Mouse (Mus musculus) kidney, postnatal 0 days (tissue): ENCODE measurements at regions not wholly inside any gene's neighbourhood (a gene's known extent, or its start where the extent isn't known, plus 50 kb on each side); places are given as distances from the start of the nearest gene placed in this dataset.
A peak's percentile ranks its signal among the peaks of the same experiment; 100 is the strongest.

Experiments used
- ATAC-seq: fragments of 200-750 bp; cut with Nextera tagmentation; replicated peaks from 2 replicates; pipeline ENCODE4 v1.8.0; 2017; ENCODE audit warnings: low read depth, moderate number of reproducible peaks, moderate TSS enrichment, moderate library complexity; ENCODE audit not compliant: low FRiP score
- DNase-seq: peaks from one replicate; pipeline ENCODE4 v3.0.0-alpha.2; 2016; ENCODE audit warnings: low spot score
- H3K27ac ChIP-seq: fragments of 300-500 bp; sonication (generic); 2 replicates; pipeline ENCODE4 v1.5.1; 2014; ENCODE audit warnings: mild to moderate bottlenecking
- H3K27me3 ChIP-seq: fragments of 300-500 bp; sonication (generic); 2 replicates; pipeline ENCODE4 v1.6.1; 2014; ENCODE audit warnings: low read length, mixed read lengths; ENCODE audit not compliant: insufficient read depth
- H3K36me3 ChIP-seq: fragments of 300-500 bp; sonication (generic); 2 replicates; pipeline ENCODE4 v1.6.1; 2014; ENCODE audit warnings: low read length, mixed read lengths; ENCODE audit not compliant: insufficient read depth
- H3K4me1 ChIP-seq: fragments of 300-500 bp; sonication (generic); replicated peaks from 2 replicates; pipeline ENCODE4 v1.6.1; 2014; ENCODE audit warnings: antibody characterized with exemption, low read length, mixed read lengths; ENCODE audit not compliant: insufficient read depth
- H3K4me2 ChIP-seq: fragments of 300-500 bp; sonication (generic); 2 replicates; pipeline ENCODE4 v1.6.1; 2014; ENCODE audit warnings: mild to moderate bottlenecking, low read length, moderate library complexity, mixed read lengths
- H3K4me3 ChIP-seq: fragments of 300-500 bp; sonication (generic); replicated peaks from 2 replicates; pipeline ENCODE4 v1.5.1; 2014; ENCODE audit warnings: low read depth, low read length
- H3K9ac ChIP-seq: fragments of 300-500 bp; sonication (generic); 2 replicates; pipeline ENCODE4 v1.6.1; 2014; ENCODE audit warnings: low read depth, low read length
- H3K9me3 ChIP-seq: fragments of 300-500 bp; sonication (generic); replicated peaks from 2 replicates; pipeline ENCODE4 v1.6.1; 2016; ENCODE audit warnings: low read length, inconsistent platforms, mixed read lengths
- CTCF ChIP-seq: IDR thresholded peaks from 2 replicates; pipeline ENCODE4 v1.5.1; 2016; ENCODE audit warnings: antibody characterized with exemption, low read depth, mild to moderate bottlenecking, moderate library complexity
- WGBS: fragments of 180-500 bp; shearing (Covaris S2); extraction: QIAGEN DNeasy Blood & Tissue Kit; methylation state at CpG from one replicate; pipeline ENCODE4 v1.1.7; 2014; 5-methylcytosine and 5-hydroxymethylcytosine counted together

GRCm38 (mm10) chr14:46077406-46078131 is 301.6 kb upstream of the Gm15217 start:
- 80% methylated on average over 11 of the region's 11 CpGs for WGBS
- Histone ChIP-seq H3K4me1 (no peaks in the 10 kb centered on the region), H3K4me3 (no peak overlapping the region), H3K36me3 (no peaks in the 10 kb centered on the region), H3K4me2 (no peak overlapping the region), H3K27me3 (no peaks in the 10 kb centered on the region), H3K27ac (no peak overlapping the region), H3K9me3 (no peaks in the 10 kb centered on the region), H3K9ac (no peak overlapping the region)
- ATAC-seq (no peak), DNase-seq (no peak)
- TF ChIP-seq CTCF: no peak

GRCm38 (mm10) chr14:46082646-46083045 is 296.6 kb upstream of the Gm15217 start:
- DNase-seq (no peak), ATAC-seq (no peak)
- no peak overlapping the region for H3K4me2 ChIP-seq
- no peaks in the 10 kb centered on the region for H3K4me1 ChIP-seq
- TF ChIP-seq CTCF: no peak
- 89% methylated on average over 5 of the region's 5 CpGs for WGBS
- H3K4me3 ChIP-seq: no peak overlapping the region
- no peak overlapping the region for H3K9ac ChIP-seq
- no peak overlapping the region for H3K27ac ChIP-seq
- no peaks in the 10 kb centered on the region for H3K9me3 ChIP-seq
- no peaks in the 10 kb centered on the region for H3K27me3 ChIP-seq
- H3K36me3 ChIP-seq: no peaks in the 10 kb centered on the region

GRCm38 (mm10) chr14:46088968-46089691 is 290.1 kb upstream of the Gm15217 start:
- DNase-seq (peak; percentile 65), ATAC-seq (no peak)
- Histone ChIP-seq H3K4me1 (no peaks in the 10 kb centered on the region), H3K4me3 (no peak overlapping the region), H3K4me2 (no peak overlapping the region), H3K9me3 (no peaks in the 10 kb centered on the region), H3K27me3 (no peaks in the 10 kb centered on the region), H3K36me3 (no peaks in the 10 kb centered on the region), H3K9ac (no peak overlapping the region), H3K27ac (no peak overlapping the region)
- TF ChIP-seq CTCF: no peak
- 60% methylated on average over 12 of the region's 12 CpGs for WGBS

- Histone ChIP-seq H3K27ac (no peak overlapping the region), H3K27me3 (no peaks in the 10 kb centered on the region), H3K4me2 (no peak overlapping the region), H3K36me3 (no peaks in the 10 kb centered on the region), H3K9me3 (no peaks in the 10 kb centered on the region), H3K4me1 (no peaks in the 10 kb centered on the region), H3K9ac (no peak overlapping the region), H3K4me3 (no peak overlapping the region)
- WGBS: 62% methylated on average over 3 of the region's 3 CpGs
- DNase-seq (no peak), ATAC-seq (no peak)
- TF ChIP-seq CTCF: no peak
Measured at GRCm38 (mm10) chr14:46115950-46116349, 263.3 kb upstream of the Gm15217 start.

GRCm38 (mm10) chr14:46126541-46126940 is 252.7 kb upstream of the Gm15217 start:
- DNase-seq: peak; percentile 25
- no peaks in the 10 kb centered on the region for H3K27me3 ChIP-seq
- no peak for ATAC-seq
- H3K4me3 ChIP-seq: no peak overlapping the region
- WGBS: 50% methylated on average over 1 of the region's 1 CpGs
- H3K9ac ChIP-seq: no peak overlapping the region
- no peak for TF ChIP-seq CTCF
- no peaks in the 10 kb centered on the region for H3K36me3 ChIP-seq
- no peak overlapping the region for H3K4me2 ChIP-seq
- no peaks in the 10 kb centered on the region for H3K9me3 ChIP-seq
- H3K4me1 ChIP-seq: no peaks in the 10 kb centered on the region
- no peak overlapping the region for H3K27ac ChIP-seq

GRCm38 (mm10) chr14:46129762-46130161 is 249.5 kb upstream of the Gm15217 start:
- Histone ChIP-seq H3K9me3 (no peaks in the 10 kb centered on the region), H3K9ac (no peak overlapping the region), H3K27me3 (no peaks in the 10 kb centered on the region), H3K4me2 (no peak overlapping the region), H3K4me3 (no peak overlapping the region), H3K36me3 (no peaks in the 10 kb centered on the region), H3K4me1 (no peaks in the 10 kb centered on the region), H3K27ac (no peak overlapping the region)
- 64% methylated on average over 3 of the region's 3 CpGs for WGBS
- ATAC-seq: no peak
- DNase-seq: no peak
- TF ChIP-seq CTCF: no peak
